Mouse (Mus musculus) midbrain, embryonic 14.5 days (tissue): ENCODE results near the gene Vamp2. TPM values are rescaled to one million over a fixed set of nuclear protein-coding genes. Genes with fewer than 3 reads are reported as not detected.

ENCODE experiments used
- ATAC-seq: fragments of 200-750 bp; cut with Nextera tagmentation; 2 replicates; pipeline ENCODE4 v1.8.0; 2017; ENCODE audit warnings: moderate number of reproducible peaks, moderate library complexity; ENCODE audit not compliant: low FRiP score, low TSS enrichment
- DNase-seq: peaks from one replicate; pipeline ENCODE4 v3.0.0-alpha.2; 2015
- H3K27ac ChIP-seq: fragments of 300-500 bp; sonication (generic); replicated peaks from 2 replicates; pipeline ENCODE4 v1.5.1; 2014; ENCODE audit warnings: mild to moderate bottlenecking, low read depth, low read length, moderate library complexity
- H3K27me3 ChIP-seq: fragments of 300-500 bp; sonication (generic); 2 replicates; pipeline ENCODE4 v1.6.1; 2014; ENCODE audit warnings: low read length, control low read depth, mixed read lengths; ENCODE audit not compliant: control insufficient read depth, insufficient read depth
- H3K36me3 ChIP-seq: fragments of 300-500 bp; sonication (generic); 2 replicates; pipeline ENCODE4 v1.6.1; 2014; ENCODE audit warnings: low read length, control low read depth; ENCODE audit not compliant: control insufficient read depth, insufficient read depth
- H3K4me1 ChIP-seq: fragments of 300-500 bp; sonication (generic); 2 replicates; pipeline ENCODE4 v1.6.1; 2014; ENCODE audit warnings: mild to moderate bottlenecking, antibody characterized with exemption, low read length, control low read depth; ENCODE audit not compliant: control insufficient read depth, insufficient read depth
- H3K4me2 ChIP-seq: fragments of 300-500 bp; sonication (generic); 2 replicates; pipeline ENCODE4 v1.6.1; 2014; ENCODE audit warnings: mild to moderate bottlenecking, low read length, moderate library complexity
- H3K4me3 ChIP-seq: fragments of 300-500 bp; sonication (generic); replicated peaks from 2 replicates; pipeline ENCODE4 v1.5.1; 2014; ENCODE audit warnings: low read depth, low read length
- H3K9ac ChIP-seq: fragments of 300-500 bp; sonication (generic); replicated peaks from 2 replicates; pipeline ENCODE4 v1.6.1; 2014; ENCODE audit warnings: mild to moderate bottlenecking, low read length, moderate library complexity
- H3K9me3 ChIP-seq: fragments of 300-500 bp; sonication (generic); 2 replicates; pipeline ENCODE4 v1.6.1; 2016; ENCODE audit warnings: low read length, control low read depth, mixed read lengths; ENCODE audit not compliant: control insufficient read depth
- WGBS: fragments of 180-500 bp; shearing (Covaris S2); extraction: QIAGEN DNeasy Blood & Tissue Kit; methylation state at CpG from one replicate; pipeline ENCODE4 v1.1.7; 2014; 5-methylcytosine and 5-hydroxymethylcytosine counted together
- polyA plus RNA-seq: library from polyadenylated mRNA; unstranded; fragments of >200 nt; fragmentation: Nextera tagmentation; extraction: Ambion mirVana; gene quantifications from 2 replicates; pipeline ENCODE4 v1.2.1, GENCODE M21; 2014

Gene Vamp2
- polyA plus RNA-seq, 1 experiment from 2014 or later, result 260 TPM

- H3K36me3 ChIP-seq, result no peaks in the 10 kb centered on the region
- peaks cover 4% of the 10 kb centered on the region; the same call in 1 of the 2 replicates for H3K27me3 ChIP-seq
- DNase-seq (peak; percentile 38), ATAC-seq (no peak)
- H3K4me2 ChIP-seq, result peak within 1 kb of the TSS; percentile 82
- H3K27ac ChIP-seq, result no peak within 1 kb of the TSS
- peak within 1 kb of the TSS; percentile 69 for H3K4me3 ChIP-seq
- peak within 1 kb of the TSS; percentile 67; the same call in 1 of the 2 replicates for H3K9ac ChIP-seq
- peaks cover 27% of the 10 kb centered on the region for H3K4me1 ChIP-seq
- WGBS, result 2% methylated on average over 27 of the region's 27 CpGs
- H3K9me3 ChIP-seq, result no peaks in the 10 kb centered on the region
These were observed 32.1 kb downstream of the Vamp2 start, which contains the start of gene Hes7 for GRCm38 (mm10) chr11:69120221-69121000. Hes7 (plus strand) TSS chr11:69120404.

GRCm38 (mm10) chr11:69121001-69121740, 32.9 kb downstream of the Vamp2 start:
- WGBS, result under 1% methylated on average over 33 of the region's 33 CpGs

GRCm38 (mm10) chr11:69121741-69122335, 33.5 kb downstream of the Vamp2 start:
- DNase-seq (peak; percentile 72), ATAC-seq (no peak)
- peak overlapping the region; percentile 74 for H3K4me2 ChIP-seq
- under 1% methylated on average over 31 of the region's 32 CpGs for WGBS
- H3K36me3 ChIP-seq, result no peaks in the 10 kb centered on the region
- H3K9me3 ChIP-seq, result no peaks in the 10 kb centered on the region
- peak overlapping the region; percentile 69 for H3K4me3 ChIP-seq
- peaks cover 30% of the 10 kb centered on the region for H3K4me1 ChIP-seq
- H3K27ac ChIP-seq, result peak overlapping the region; percentile 70; the same call in 1 of the 2 replicates
- peaks cover 4% of the 10 kb centered on the region; the same call in 1 of the 2 replicates for H3K27me3 ChIP-seq
- peak overlapping the region; percentile 67 for H3K9ac ChIP-seq

More at GRCm38 (mm10) chr11:69121001-69121740, 32.9 kb downstream of the Vamp2 start:
- no peaks in the 10 kb centered on the region for H3K36me3 ChIP-seq
- H3K4me3 ChIP-seq, result peak overlapping the region; percentile 69
- peak overlapping the region; percentile 74 for H3K4me2 ChIP-seq
- peaks cover 29% of the 10 kb centered on the region for H3K4me1 ChIP-seq
- ATAC-seq (no peak), DNase-seq (peak; percentile 56)
- no peak overlapping the region for H3K27ac ChIP-seq
- peaks cover 4% of the 10 kb centered on the region; the same call in 1 of the 2 replicates for H3K27me3 ChIP-seq
- H3K9me3 ChIP-seq, result no peaks in the 10 kb centered on the region
- peak overlapping the region; percentile 67; the same call in 1 of the 2 replicates for H3K9ac ChIP-seq

GRCm38 (mm10) chr11:69122336-69122951, 34.2 kb downstream of the Vamp2 start, which contains the start of gene 9130213A22Rik:
9130213A22Rik (minus strand) TSS chr11:69122589.
- DNase-seq (peak; percentile 90), ATAC-seq (peak; percentile 72)
- under 1% methylated on average over 62 of the region's 66 CpGs for WGBS
- Histone ChIP-seq H3K9me3 (no peaks in the 10 kb centered on the region), H3K27ac (peak within 1 kb of the TSS; percentile 70), H3K4me3 (peak within 1 kb of the TSS; percentile 69), H3K4me2 (peak within 1 kb of the TSS; percentile 74), H3K9ac (peak within 1 kb of the TSS; percentile 67), H3K27me3 (peaks cover 4% of the 10 kb centered on the region; the same call in 1 of the 2 replicates), H3K4me1 (peaks cover 26% of the 10 kb centered on the region), H3K36me3 (no peaks in the 10 kb centered on the region)

GRCm38 (mm10) chr11:69123056-69123692, 34.9 kb downstream of the Vamp2 start:
- ATAC-seq (peak; percentile 6; the same call in 1 of the 2 replicates), DNase-seq (peak; percentile 93)
- Histone ChIP-seq H3K36me3 (no peaks in the 10 kb centered on the region), H3K4me3 (peak overlapping the region; percentile 69), H3K27ac (peak overlapping the region; percentile 70), H3K9me3 (no peaks in the 10 kb centered on the region), H3K4me2 (peak overlapping the region; percentile 74), H3K9ac (peak overlapping the region; percentile 67), H3K4me1 (peaks cover 23% of the 10 kb centered on the region), H3K27me3 (peaks cover 4% of the 10 kb centered on the region; the same call in 1 of the 2 replicates)
- WGBS, result under 1% methylated on average over 29 of the region's 29 CpGs

GRCm38 (mm10) chr11:69123693-69124497, 35.6 kb downstream of the Vamp2 start:
- Histone ChIP-seq H3K27ac (peak overlapping the region; percentile 62), H3K9me3 (no peaks in the 10 kb centered on the region), H3K4me1 (peaks cover 22% of the 10 kb centered on the region), H3K4me2 (peak overlapping the region; percentile 74), H3K27me3 (peaks cover 4% of the 10 kb centered on the region; the same call in 1 of the 2 replicates), H3K36me3 (no peaks in the 10 kb centered on the region), H3K9ac (peak overlapping the region; percentile 32), H3K4me3 (peak overlapping the region; percentile 69)
- DNase-seq (peak; percentile 95), ATAC-seq (peak; percentile 66)
- WGBS, result under 1% methylated on average over 31 of the region's 31 CpGs

- under 1% methylated on average over 3 of the region's 3 CpGs for WGBS
- Histone ChIP-seq H3K27ac (no peak overlapping the region), H3K36me3 (no peaks in the 10 kb centered on the region), H3K4me3 (peak overlapping the region; percentile 69), H3K9ac (no peak overlapping the region), H3K4me1 (peaks cover 16% of the 10 kb centered on the region), H3K27me3 (peaks cover 4% of the 10 kb centered on the region; the same call in 1 of the 2 replicates), H3K9me3 (no peaks in the 10 kb centered on the region), H3K4me2 (peak overlapping the region; percentile 74)
- DNase-seq (peak; percentile 91), ATAC-seq (peak; percentile 60)
These were observed 36.2 kb downstream of the Vamp2 start for GRCm38 (mm10) chr11:69124498-69124847.
